Mouse (Mus musculus) lung, embryonic 15.5 days (tissue): ENCODE results near the gene D1Pas1. TPM values are rescaled to one million over a fixed set of nuclear protein-coding genes. Genes with fewer than 3 reads are reported as not detected.

Source experiments
- ATAC-seq: fragments of 200-750 bp; cut with Nextera tagmentation; 2 replicates; pipeline ENCODE4 v1.8.0; 2017; ENCODE audit warnings: moderate number of reproducible peaks, borderline replicate concordance; ENCODE audit not compliant: low FRiP score, low TSS enrichment; ENCODE audit errors: extremely low read depth
- H3K27ac ChIP-seq: fragments of 300-500 bp; sonication (generic); 2 replicates; pipeline ENCODE4 v1.5.1; 2015; ENCODE audit warnings: moderate library complexity, mild to moderate bottlenecking, inconsistent platforms
- H3K27me3 ChIP-seq: fragments of 300-500 bp; sonication (generic); 2 replicates; pipeline ENCODE4 v1.6.1; 2015; ENCODE audit warnings: inconsistent platforms
- H3K36me3 ChIP-seq: fragments of 300-500 bp; sonication (generic); 2 replicates; pipeline ENCODE4 v1.6.1; 2015; ENCODE audit warnings: inconsistent platforms
- H3K4me1 ChIP-seq: fragments of 300-500 bp; sonication (generic); 2 replicates; pipeline ENCODE4 v1.6.1; 2015; ENCODE audit warnings: inconsistent platforms
- H3K4me2 ChIP-seq: fragments of 300-500 bp; sonication (generic); 2 replicates; pipeline ENCODE4 v1.6.1; 2015; ENCODE audit warnings: inconsistent platforms, mild to moderate bottlenecking, moderate library complexity
- H3K4me3 ChIP-seq: fragments of 300-500 bp; sonication (generic); 2 replicates; pipeline ENCODE4 v1.5.1; 2015; ENCODE audit warnings: mild to moderate bottlenecking, inconsistent platforms
- H3K9ac ChIP-seq: fragments of 300-500 bp; sonication (generic); 2 replicates; pipeline ENCODE4 v1.6.1; 2015; ENCODE audit warnings: inconsistent platforms
- H3K9me3 ChIP-seq: fragments of 300-500 bp; sonication (generic); 2 replicates; pipeline ENCODE4 v1.6.1; 2016; ENCODE audit warnings: inconsistent platforms
- WGBS: fragments of 180-500 bp; shearing (Covaris S2); methylation state at CpG from one replicate; pipeline ENCODE4 v1.1.7; 2015; 5-methylcytosine and 5-hydroxymethylcytosine counted together
- polyA plus RNA-seq: library from polyadenylated mRNA; unstranded; fragments of >200 nt; fragmentation: Nextera tagmentation; extraction: Ambion mirVana; gene quantifications from 2 replicates; pipeline ENCODE4 v1.2.1, GENCODE M21; 2015

D1Pas1 gene
- polyA plus RNA-seq, 1 experiment from 2014 or later, result not detected

DNA sequence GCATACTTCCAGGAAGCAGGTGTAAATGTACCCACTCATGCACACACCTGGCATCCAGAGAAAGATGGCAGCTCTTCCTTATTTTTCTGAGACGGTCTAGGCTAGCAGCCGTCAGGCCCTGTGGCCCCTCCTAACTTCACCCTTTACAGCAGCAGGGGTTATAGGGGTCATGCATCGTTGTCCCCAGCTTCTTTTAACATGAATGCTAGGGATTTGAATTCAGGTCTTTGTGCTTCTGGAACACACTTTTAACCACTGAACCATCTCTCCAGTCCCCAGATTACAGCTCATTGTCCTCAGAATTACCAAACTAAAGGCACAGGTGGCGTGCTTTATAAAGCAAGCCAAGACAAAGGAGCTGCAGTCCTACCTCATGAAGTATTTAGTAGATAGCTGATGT, 12.6 kb upstream of the D1Pas1 start:
- no peak overlapping the region for H3K4me2 ChIP-seq
- H3K36me3 ChIP-seq, result no peaks in the 10 kb centered on the region
- no peak overlapping the region for H3K4me3 ChIP-seq
- H3K9ac ChIP-seq, result no peak overlapping the region
- H3K9me3 ChIP-seq, result no peaks in the 10 kb centered on the region
- H3K27me3 ChIP-seq, result no peaks in the 10 kb centered on the region
- H3K4me1 ChIP-seq, result no peaks in the 10 kb centered on the region
- H3K27ac ChIP-seq, result no peak overlapping the region
- 87% methylated on average over 4 of the region's 4 CpGs for WGBS
- ATAC-seq, result no peak

DNA sequence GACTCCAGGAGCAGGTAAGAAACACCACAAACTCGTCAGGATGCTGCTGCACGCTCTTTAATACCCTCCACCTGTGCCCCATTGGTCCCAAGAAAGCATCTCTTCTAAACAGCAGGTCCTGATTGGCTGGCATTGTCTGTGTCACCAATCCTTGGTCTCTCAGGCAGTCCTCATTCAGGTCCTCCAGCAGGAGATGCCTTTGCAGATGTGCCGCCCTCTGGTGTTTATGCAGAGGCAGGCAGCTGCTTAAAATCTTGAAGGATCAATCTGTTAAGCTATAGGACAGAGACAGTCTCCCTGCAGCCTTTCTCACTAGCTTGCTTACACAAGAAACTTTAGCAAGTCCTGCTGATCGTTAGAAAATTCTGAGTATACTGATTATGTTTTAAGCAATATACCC, 7.8 kb upstream of the D1Pas1 start:
- no peak overlapping the region for H3K9ac ChIP-seq
- no peaks in the 10 kb centered on the region for H3K36me3 ChIP-seq
- ATAC-seq, result no peak
- H3K27ac ChIP-seq, result no peak overlapping the region
- H3K4me1 ChIP-seq, result no peaks in the 10 kb centered on the region
- H3K4me3 ChIP-seq, result no peak overlapping the region
- no peaks in the 10 kb centered on the region for H3K27me3 ChIP-seq
- H3K4me2 ChIP-seq, result no peak overlapping the region
- WGBS, result 42% methylated on average over 4 of the region's 4 CpGs
- H3K9me3 ChIP-seq, result no peaks in the 10 kb centered on the region

DNA sequence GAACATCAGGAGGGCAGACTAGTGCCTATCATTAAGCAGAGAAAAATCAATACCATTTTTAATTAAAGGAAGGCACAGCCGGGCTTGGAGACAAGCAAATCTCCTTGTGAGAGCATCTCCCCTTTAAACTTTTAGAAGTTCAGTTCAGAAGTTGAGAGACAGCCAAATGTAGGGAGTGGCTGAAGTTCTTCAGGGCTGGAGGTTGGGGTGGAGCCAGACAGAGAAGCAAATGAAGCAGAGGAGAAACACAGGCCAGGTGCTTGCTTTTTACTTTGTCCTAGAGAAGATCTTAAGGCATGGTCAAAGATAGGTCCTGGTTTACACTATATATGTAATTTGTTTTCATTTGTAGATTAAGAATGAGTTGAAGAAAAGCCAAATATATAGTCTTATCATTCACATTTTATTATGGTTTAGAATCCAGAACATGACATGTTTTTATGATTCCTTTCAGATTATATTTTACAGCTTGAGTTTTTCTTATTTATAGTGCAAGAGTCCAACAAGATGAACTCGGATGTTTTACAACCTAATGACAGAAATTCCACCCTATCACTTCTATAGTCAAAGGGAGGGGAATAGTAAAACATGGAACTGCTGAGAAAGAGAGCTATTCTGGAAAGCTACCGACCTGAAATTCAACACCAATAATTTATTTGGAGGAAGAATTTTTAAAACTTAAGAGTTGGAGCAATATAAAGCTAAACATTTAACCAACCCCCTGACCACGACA, 2.9 kb upstream of the D1Pas1 start:
- WGBS, result 46% methylated on average over 4 of the region's 4 CpGs
- Histone ChIP-seq H3K36me3 (no peaks in the 10 kb centered on the region), H3K9ac (no peak overlapping the region), H3K27ac (no peak overlapping the region), H3K4me1 (no peaks in the 10 kb centered on the region), H3K4me2 (no peak overlapping the region), H3K4me3 (no peak overlapping the region), H3K9me3 (peaks cover 13% of the 10 kb centered on the region; the same call in 1 of the 2 replicates), H3K27me3 (no peaks in the 10 kb centered on the region)
- ATAC-seq, result no peak

DNA sequence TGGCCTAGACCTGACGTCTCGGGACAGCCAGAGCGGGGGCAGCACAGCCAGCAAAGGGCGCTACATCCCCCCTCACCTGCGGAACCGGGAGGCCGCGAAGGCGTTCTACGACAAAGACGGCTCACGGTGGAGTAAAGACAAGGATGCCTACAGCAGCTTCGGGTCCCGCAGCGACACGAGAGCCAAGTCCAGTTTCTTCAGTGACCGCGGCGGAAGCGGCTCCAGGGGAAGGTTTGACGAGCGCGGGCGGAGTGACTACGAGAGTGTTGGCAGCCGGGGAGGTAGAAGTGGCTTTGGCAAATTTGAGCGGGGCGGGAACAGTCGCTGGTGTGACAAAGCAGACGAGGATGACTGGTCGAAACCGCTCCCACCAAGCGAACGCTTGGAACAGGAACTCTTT, 710 bp downstream of the D1Pas1 start:
- peaks cover 13% of the 10 kb centered on the region; the same call in 1 of the 2 replicates for H3K9me3 ChIP-seq
- no peaks in the 10 kb centered on the region for H3K36me3 ChIP-seq
- H3K4me1 ChIP-seq, result no peaks in the 10 kb centered on the region
- no peak overlapping the region for H3K4me3 ChIP-seq
- H3K27me3 ChIP-seq, result no peaks in the 10 kb centered on the region
- no peak overlapping the region for H3K4me2 ChIP-seq
- H3K27ac ChIP-seq, result no peak overlapping the region
- no peak overlapping the region for H3K9ac ChIP-seq
- 88% methylated on average over 34 of the region's 34 CpGs for WGBS
- no peak for ATAC-seq

DNA sequence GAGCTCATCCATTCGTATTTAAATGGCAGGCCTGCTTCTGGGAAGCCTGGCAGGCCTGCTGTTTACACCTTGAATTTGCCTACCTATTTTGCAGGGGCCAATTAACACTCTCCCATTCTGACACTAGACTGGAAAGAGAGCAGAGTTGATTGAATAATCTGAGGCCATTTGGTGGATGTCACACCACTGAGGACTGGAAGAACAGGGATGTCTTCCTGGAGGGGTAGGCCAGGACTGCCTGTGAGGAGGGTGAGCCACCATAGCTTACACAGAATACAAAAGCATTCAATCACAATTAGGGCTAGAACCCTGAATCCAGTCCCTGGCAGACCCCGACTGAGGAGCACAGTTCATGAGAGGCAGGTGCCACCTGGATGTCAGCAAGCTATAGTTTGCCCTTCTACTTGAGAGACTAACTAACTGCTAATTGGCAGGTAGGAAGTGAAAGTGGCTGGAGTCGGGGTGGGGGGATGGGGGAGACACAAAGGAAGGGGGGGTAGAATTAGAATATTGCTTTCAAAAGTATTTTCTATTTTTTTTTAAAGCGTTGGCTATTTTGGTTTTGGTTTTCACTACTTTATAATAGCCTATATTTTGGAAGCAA, 9.8 kb downstream of the D1Pas1 start:
- Histone ChIP-seq H3K27ac (no peak overlapping the region), H3K27me3 (no peaks in the 10 kb centered on the region), H3K9ac (no peak overlapping the region), H3K4me1 (no peaks in the 10 kb centered on the region), H3K4me3 (no peak overlapping the region), H3K9me3 (no peaks in the 10 kb centered on the region), H3K36me3 (no peaks in the 10 kb centered on the region), H3K4me2 (no peak overlapping the region)
- ATAC-seq, result no peak
- 48% methylated on average over 4 of the region's 4 CpGs for WGBS

DNA sequence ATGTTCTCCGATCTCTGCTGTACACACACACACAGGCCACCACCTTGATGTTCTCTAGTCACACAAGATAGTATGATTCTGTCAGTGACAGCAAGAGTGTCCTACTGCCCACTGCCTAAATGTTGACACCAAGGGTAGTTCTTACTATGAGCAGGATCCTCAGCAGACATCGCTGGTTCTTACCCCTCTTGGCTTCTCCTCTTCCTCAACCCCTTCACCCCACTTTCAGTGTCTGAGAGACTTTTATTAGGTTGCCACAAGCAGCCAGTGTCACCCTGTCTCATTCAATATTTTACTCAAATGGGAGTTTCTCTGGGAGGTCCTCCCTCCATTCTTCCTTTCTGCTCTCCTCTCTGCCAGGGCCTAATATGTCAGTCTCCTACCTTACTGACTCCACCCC, 10.6 kb downstream of the D1Pas1 start:
- H3K4me3 ChIP-seq, result no peak overlapping the region
- H3K4me2 ChIP-seq, result no peak overlapping the region
- no peak overlapping the region for H3K27ac ChIP-seq
- no peaks in the 10 kb centered on the region for H3K4me1 ChIP-seq
- WGBS, result 87% methylated on average over 2 of the region's 2 CpGs
- no peak for ATAC-seq
- H3K36me3 ChIP-seq, result no peaks in the 10 kb centered on the region
- H3K9me3 ChIP-seq, result no peaks in the 10 kb centered on the region
- no peaks in the 10 kb centered on the region for H3K27me3 ChIP-seq
- no peak overlapping the region for H3K9ac ChIP-seq

DNA sequence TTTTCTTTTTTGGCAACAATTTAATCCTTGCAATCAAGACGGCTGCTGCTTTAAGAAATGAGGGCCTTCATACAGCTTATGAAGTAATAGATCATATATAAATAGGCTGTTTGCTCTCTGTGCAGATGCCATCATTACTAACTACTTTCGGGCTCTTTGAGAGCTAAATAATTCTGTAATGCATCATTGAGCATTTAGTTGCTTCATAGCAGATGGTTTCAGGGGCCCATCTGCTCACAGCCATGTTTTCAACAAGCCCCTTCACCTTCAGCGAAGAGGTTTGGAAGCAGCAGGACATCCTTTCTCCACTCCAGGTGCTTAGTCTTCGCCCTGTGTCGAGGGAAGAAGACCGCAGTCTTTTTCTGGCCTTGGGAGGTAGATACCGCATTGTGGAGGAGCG, 12.2 kb downstream of the D1Pas1 start:
- Histone ChIP-seq H3K27ac (no peak overlapping the region), H3K9me3 (no peaks in the 10 kb centered on the region), H3K4me1 (no peaks in the 10 kb centered on the region), H3K9ac (no peak overlapping the region), H3K36me3 (no peaks in the 10 kb centered on the region), H3K4me2 (no peak overlapping the region), H3K27me3 (no peaks in the 10 kb centered on the region), H3K4me3 (no peak overlapping the region)
- ATAC-seq, result no peak
- WGBS, result 71% methylated on average over 8 of the region's 8 CpGs

DNA sequence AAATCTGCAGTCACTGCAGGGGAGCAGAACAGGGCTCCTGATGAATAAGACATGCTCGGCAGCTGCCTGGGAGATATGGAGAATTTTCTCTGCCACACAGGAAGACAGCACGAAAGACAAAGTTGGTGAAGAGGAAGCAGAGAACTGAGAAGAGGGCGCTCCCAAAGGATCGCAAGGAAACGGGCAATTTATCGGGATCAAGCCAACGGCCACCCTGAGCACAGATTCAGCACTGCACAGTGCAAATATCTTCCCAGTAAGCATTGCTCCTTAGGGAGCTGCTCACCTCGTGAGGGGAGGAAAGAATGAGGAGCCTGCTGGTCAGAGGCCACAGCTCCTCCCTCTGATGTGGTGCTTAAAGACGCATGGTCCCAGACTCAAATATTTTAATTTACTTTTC, 13.3 kb downstream of the D1Pas1 start:
- H3K4me3 ChIP-seq, result no peak overlapping the region
- no peak overlapping the region for H3K27ac ChIP-seq
- no peak for ATAC-seq
- no peak overlapping the region for H3K4me2 ChIP-seq
- H3K36me3 ChIP-seq, result no peaks in the 10 kb centered on the region
- no peaks in the 10 kb centered on the region for H3K27me3 ChIP-seq
- H3K4me1 ChIP-seq, result no peaks in the 10 kb centered on the region
- no peaks in the 10 kb centered on the region for H3K9me3 ChIP-seq
- WGBS, result 55% methylated on average over 9 of the region's 9 CpGs
- H3K9ac ChIP-seq, result no peak overlapping the region

DNA sequence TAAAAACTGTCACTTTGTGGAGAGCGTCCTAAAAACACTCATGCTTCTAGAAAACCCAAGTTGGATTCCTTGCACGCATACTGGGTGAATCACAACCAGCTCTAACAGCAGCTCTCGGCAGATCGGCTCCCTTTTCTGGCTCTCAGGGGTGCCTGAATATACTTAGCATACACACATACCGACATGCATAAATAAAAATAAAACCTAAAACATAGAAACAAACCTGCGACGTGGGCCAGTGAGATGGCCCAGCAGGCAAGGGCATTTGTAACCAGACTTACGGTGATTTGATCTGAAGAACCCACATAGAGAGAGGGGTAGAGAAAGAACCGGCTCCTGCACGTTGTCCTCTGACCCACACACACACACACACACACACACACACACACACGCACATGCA, 17.9 kb downstream of the D1Pas1 start:
- H3K27me3 ChIP-seq, result no peaks in the 10 kb centered on the region
- H3K4me2 ChIP-seq, result no peak overlapping the region
- no peaks in the 10 kb centered on the region for H3K4me1 ChIP-seq
- H3K36me3 ChIP-seq, result no peaks in the 10 kb centered on the region
- no peak overlapping the region for H3K9ac ChIP-seq
- no peak for ATAC-seq
- no peak overlapping the region for H3K27ac ChIP-seq
- H3K9me3 ChIP-seq, result no peaks in the 10 kb centered on the region
- 90% methylated on average over 11 of the region's 11 CpGs for WGBS
- H3K4me3 ChIP-seq, result no peak overlapping the region

DNA sequence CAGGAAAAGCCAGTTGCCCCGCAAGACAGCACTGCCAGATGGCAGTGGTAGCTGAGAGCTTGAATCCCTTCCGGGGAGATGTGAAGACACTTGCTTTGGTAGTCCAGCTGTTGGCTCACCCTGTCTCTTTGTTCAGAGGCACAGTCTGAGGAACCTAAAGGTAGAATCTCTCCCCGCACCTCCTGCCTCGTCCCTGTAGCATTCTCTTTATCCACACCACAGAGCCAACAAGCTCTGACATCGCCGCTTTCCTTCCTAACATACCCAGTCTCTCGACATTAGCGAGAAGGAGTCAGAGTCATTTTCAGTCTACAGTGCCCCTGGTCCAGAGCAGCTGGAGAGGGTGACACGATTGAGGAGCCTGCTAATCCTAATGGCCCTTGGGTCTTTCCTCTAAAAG, 18.9 kb downstream of the D1Pas1 start:
- WGBS, result 61% methylated on average over 9 of the region's 9 CpGs
- Histone ChIP-seq H3K4me1 (no peaks in the 10 kb centered on the region), H3K27ac (no peak overlapping the region), H3K4me3 (no peak overlapping the region), H3K9me3 (no peaks in the 10 kb centered on the region), H3K4me2 (no peak overlapping the region), H3K27me3 (no peaks in the 10 kb centered on the region), H3K9ac (no peak overlapping the region), H3K36me3 (no peaks in the 10 kb centered on the region)
- no peak for ATAC-seq

DNA sequence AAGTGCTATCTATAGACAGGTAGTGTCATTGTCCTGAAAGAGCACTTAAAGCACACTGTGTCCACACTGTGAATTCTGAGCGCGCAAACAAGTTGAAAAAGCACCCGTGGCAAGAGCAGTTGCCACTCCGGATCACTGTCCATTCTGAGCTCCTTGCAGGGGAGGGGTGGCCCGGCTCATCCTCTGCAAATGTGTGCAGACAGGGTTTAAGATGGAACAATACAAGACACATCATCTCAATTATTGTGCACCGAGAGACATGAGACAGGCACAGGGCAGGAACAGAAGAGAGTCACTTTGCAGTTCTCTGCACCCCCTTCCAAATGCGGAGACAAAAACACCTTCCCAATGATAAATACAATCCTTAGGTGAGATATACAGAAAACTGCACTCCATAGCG, 19.3 kb downstream of the D1Pas1 start:
- Histone ChIP-seq H3K4me2 (no peak overlapping the region), H3K27ac (no peak overlapping the region), H3K36me3 (no peaks in the 10 kb centered on the region), H3K9me3 (no peaks in the 10 kb centered on the region), H3K4me1 (no peaks in the 10 kb centered on the region), H3K4me3 (no peak overlapping the region), H3K9ac (no peak overlapping the region), H3K27me3 (no peaks in the 10 kb centered on the region)
- no peak for ATAC-seq
- 66% methylated on average over 8 of the region's 8 CpGs for WGBS

DNA sequence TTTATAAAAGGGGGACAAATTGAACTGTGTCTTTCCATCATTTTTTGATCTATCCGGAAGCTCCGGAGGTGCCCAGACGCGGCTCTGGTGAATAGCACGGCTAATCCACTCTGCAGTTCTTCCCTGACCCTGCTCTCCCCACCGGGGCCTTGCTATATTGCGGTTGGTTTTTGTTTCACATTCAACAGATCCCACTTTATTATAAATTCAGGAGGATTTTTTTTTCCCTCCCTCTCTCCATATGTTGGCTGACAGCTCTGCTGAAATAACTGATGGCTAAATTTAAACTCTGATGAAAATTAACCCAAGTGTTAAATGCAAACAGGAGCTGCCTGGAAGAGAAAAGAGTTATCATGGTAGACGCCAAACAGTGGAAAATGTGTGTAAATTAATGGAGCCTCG, 21.1 kb downstream of the D1Pas1 start:
- no peaks in the 10 kb centered on the region for H3K36me3 ChIP-seq
- WGBS, result 81% methylated on average over 9 of the region's 9 CpGs

More for the DNA sequence above, 21.1 kb downstream of the D1Pas1 start:
- Histone ChIP-seq H3K4me3 (no peak overlapping the region), H3K9ac (no peak overlapping the region), H3K4me2 (no peak overlapping the region), H3K27me3 (no peaks in the 10 kb centered on the region), H3K9me3 (no peaks in the 10 kb centered on the region), H3K4me1 (no peaks in the 10 kb centered on the region), H3K27ac (no peak overlapping the region)
- ATAC-seq, result no peak
